Mouse (Mus musculus) brain, embryonic 14.5 days (tissue): Measurements from ENCODE around the gene Car15.

Experiments used
- CTCF ChIP-seq: fragments of 200-500 bp; IDR thresholded peaks from 2 replicates; pipeline ENCODE4 v1.5.1; 2012; ENCODE audit warnings: inconsistent platforms, mild to moderate bottlenecking, moderate library complexity, borderline replicate concordance; ENCODE audit not compliant: insufficient read depth, insufficient read length; ENCODE audit errors: extremely low read depth
- POLR2A ChIP-seq: fragments of 200-500 bp; IDR thresholded peaks from 2 replicates; pipeline ENCODE4 v1.6.1; 2012; ENCODE audit warnings: mild to moderate bottlenecking, inconsistent platforms, borderline replicate concordance; ENCODE audit not compliant: poor library complexity, insufficient read depth, insufficient read length, severe bottlenecking; ENCODE audit errors: extremely low read depth

DNA sequence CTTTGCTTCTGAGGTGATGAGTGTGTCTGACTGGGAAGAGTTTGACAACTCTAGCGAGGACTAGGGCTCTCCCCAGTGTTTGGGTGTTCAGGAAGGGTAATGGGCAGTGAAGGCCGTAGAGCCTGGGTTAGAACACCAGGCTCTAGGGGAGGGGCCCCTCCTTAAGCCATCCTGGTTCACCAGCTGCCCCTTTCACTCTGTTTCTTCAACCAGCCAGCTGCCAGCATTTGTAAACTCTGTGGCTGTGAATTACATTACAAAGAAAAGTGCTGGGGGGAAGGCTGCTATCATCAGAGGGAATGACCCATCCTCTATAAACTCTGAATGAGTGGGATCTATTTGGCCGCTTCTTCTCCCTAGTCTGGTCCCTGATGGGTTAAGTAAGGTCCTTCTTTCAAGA is 45.4 kb downstream of the Car15 start:
- TF ChIP-seq CTCF (no peak), POLR2A (no peak)
